Mouse (Mus musculus) erythroid progenitor cell, adult 5-6 weeks (primary cell): ENCODE data around the gene Gm648. TPM values are rescaled to one million over a fixed set of nuclear protein-coding genes. Genes with fewer than 3 reads are reported as not detected.
"Not testable (repeated sequence)": the region's sequence is repeated elsewhere in the genome, so short reads cannot be mapped to it uniquely, and the experiment has no call there.

ENCODE experiments used
- ATAC-seq: replicated peaks from 2 replicates; pipeline ENCODE4 v1.8.0; 2016; ENCODE audit warnings: moderate number of reproducible peaks, mild to moderate bottlenecking, moderate TSS enrichment, inconsistent platforms; ENCODE audit not compliant: poor library complexity, low FRiP score, severe bottlenecking
- total RNA-seq, 2 experiments: library from RNA; stranded (forward) in 1 of 2; stranded (reverse) in 1 of 2; fragments of 150-400 nt in 1 of 2; fragments of 186-747, 209-891 nt in 1 of 2; gene quantifications; 2 replicates each; pipeline versions ENCODE4 v1.2.3 to v1.2.4; 2015 to 2017; ENCODE audit warnings: low replicate concordance in 2 of 2

Gm648 gene
- total RNA-seq (2015; ENCODE audit: low replicate concordance) (not detected in 2 replicates), total RNA-seq (2017; ENCODE audit: low replicate concordance) (not detected in 2 replicates)

DNA sequence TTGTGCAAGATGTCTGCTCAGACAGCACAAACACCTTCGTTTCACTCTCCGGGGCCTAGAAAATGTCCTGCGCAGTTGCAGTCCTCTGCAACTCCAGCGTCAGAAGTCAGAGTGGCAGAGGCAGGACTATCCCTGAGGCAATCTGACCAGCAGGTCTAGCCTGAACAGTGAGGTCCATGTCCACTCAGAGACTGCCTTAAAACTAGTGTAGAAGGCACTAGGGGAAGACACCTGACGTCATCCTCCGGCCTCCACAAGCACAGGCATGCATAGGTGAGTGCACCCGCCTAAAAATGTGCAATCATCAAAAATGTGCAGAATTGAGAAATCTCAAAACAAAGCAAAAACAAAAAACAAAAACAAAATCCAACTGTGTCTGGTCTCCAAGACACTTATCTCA, at the start of gene Gm648:
TSS of gene Gm648 (minus strand) at position 101 of the 400 bp plus-strand sequence.
- ATAC-seq, result no peak

DNA sequence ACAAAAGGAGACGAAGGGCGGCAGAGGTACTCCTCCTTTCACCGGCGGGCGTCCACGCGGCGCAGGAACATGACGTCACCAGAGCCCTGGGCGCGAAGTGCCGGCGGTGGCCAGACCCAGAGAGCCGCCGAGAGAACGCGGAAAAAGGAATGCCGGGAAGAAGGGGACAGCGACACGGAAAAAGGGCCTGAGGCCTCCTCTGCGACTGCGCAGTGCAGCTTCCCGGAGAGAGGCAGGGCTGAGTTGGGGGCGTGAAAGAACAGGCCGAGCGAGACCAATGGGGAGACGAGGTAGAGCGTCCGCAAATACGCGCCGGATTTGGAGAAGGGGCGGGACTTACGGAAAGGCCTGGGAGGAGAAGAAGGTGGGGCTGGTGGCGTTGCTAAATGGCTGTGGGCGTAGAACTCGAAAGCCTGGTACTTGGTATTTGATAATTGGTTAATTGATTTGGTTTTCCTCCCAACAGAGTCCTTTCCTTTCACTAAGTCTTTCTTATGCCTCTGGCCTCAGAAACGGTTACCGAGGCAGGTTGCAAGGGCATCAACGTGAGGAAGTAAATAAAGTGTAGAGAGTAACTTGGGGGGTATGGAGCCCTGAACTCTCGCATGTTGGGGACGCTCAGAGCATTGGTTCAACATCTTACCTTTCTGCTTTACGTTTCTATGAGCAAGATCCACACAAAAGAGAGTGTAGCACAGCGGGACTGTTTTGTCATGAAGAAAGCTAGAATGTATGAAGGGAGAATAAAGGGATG, 48.7 kb upstream of the Gm648 start, which contains the start of gene Mmgt1:
TSS of gene Mmgt1 (minus strand) at position 183 of the 754 bp plus-strand sequence.
- peak; percentile 99 for ATAC-seq

DNA sequence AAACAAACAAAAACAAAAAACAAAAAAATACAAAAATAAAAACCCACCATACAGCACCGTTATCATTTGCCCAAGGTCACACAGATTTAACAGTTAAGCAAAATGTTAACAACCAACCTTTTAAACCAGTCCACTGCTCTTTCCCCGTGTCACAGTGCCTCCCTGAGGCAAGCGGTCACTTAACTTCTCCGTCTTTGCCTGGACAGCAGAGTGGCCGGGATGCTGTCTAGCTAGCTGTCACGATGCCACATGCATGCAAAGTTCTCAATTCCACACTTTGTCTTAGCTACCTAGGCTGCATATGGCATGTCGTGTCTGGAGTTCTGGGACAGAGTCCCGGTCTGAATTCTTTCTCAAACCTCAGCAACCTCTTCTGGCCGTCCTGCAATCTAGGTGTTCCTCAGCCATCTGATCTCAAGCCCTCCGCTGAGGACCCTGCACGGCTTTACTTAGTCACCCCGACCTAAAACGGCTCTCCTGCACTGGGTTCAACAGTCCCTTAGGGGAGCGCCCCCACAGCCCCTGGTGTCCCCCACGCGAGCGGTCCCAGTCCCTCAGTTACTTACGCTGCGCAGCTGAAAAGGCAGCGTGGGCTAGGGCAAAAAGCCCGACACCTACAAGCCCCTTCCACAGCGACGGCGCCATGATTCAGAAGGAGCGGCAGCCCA, 47.9 kb upstream of the Gm648 start:
- ATAC-seq, result peak; percentile 36; the same call in 1 of the 2 replicates

DNA sequence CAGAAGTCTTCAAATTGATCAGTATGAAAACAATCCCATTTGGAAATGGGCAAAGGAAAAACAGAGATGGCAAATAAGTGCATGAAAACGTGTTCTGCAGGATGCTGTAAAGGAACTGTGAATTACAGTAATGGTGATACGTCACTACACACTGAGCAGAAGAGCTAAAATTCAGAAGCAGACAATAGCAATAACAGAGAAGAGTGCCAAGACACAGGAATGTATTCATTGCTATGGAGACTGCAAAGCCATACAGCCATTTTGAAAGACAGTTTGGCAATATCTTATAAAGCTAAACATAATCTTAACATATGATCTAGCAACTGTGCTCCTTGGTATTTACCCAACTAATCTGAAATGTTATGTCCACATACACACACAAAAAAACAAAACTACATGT, 28.8 kb upstream of the Gm648 start:
- ATAC-seq, result no peak

DNA sequence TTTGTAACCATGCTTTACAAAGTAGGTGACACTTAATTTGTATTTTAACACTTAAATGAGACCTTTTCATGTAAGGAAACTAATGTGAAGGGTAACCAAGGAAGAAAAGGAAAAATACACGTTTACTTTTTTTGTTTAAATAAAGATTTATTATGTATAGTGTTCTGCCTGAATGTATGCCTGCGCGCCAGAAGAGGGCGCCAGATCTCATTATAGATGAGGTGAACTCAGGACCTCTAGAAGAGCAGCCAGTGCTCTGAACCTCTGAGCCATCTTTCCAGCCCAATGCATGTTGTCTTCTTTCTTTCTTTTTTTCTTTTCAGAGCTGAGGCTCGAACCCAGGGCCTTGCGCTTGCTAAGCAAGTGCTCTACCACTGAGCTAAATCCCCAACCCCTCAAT, 23.1 kb upstream of the Gm648 start:
- no peak for ATAC-seq

DNA sequence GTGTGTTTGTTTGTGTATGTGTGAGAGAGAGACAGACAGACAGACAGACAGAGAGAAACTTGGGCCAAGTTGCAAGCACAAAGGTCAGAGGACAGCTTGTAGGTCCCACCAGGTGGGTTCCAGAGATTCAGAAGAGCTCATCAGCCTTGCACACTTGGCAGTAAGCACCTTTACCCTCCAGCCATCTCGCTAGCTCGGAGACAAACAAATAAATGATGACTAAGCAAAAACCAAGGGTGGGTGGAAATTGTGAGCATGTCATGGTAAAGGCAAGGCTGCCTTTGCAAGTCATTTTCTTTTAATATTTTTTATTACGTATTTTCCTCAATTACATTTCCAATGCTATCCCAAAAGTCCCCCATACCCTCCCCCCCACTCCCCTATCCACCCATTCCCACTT, 4.2 kb upstream of the Gm648 start:
- no peak for ATAC-seq

DNA sequence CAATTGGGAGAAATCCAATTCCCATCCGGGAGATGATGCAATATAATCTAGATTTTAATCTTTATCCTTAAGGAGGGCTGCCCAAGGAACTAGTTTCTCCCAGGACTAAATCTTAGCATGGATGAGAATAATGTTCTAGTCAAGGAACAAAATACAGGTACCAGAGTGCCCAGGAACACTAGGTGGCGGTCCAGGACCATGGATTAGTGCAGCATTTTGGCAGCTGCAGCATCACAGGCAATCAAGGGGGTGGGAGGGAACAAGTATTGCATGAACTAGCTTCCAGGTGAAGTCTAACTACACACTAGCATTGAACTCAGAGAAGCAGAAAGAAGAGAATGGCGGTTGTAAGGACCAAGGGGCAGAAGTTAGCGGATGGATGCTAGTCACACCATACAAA, 12.2 kb downstream of the Gm648 start:
- ATAC-seq, result no peak

DNA sequence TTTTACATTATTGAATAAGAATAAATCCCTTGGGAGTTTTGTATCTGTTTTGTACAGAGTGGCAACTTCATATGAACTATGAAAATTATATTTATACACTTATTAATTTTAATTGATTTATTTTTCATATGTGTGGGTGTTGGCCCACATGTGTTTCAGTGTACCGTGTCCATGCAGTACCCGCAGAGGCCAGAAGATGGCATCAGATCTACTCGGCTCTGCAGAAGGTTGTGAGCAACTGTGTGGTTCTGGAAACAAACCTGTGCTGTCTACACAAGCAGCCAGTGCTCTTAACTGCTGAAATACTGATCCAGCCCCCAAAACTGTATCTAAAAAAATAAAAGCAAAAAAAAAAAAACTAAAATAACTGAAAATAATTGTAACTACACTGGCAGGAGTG, 18.1 kb downstream of the Gm648 start:
- no peak for ATAC-seq

DNA sequence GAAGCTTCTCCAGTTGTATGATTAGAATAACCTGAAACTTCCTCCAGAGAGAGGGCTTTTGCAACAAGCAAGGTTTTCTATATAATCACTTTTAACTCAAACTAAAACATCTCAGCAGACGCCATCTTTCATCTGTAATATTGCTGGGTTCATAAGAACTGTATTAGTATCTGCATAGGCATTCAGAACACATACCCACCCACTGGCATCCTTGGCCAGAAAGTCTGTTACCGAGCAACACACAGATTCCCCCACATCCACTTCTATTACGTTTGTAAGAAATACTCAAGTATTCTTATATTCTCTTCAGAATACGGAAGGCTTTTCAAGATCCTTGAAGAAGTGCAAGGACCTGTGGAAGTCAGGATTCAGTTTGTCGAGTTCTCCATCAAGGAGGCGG, 25.0 kb downstream of the Gm648 start, which contains the start of gene Gm10477:
TSS of gene Gm10477 (plus strand) at position 301 of the 400 bp plus-strand sequence.
- not testable (repeated sequence) for ATAC-seq

DNA sequence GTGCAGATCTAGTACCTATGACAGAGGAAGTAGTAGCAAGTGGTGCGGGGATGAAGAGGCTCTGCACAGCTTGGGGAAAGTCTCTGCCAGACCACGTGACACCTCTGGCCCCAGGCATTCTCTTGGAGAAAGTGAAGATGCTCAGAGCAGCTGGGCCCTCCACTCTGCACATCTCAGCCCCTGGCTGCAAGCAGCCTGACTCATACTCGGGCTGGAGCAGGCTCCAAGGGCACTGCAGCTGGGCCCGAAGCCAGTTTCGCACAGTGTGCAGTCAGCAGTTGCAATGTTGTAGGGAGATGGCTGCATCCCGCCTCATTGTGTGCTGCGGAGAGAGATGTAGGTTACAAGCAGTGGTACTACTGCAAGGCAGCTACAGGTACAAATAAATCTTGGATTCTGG, 52.2 kb downstream of the Gm648 start:
- ATAC-seq, result no peak

Other genes with a start within 250 kb of the Gm648 start
- gene Zfp449, start 203.2 kb downstream of the Gm648 start, total RNA-seq (2015; ENCODE audit: low replicate concordance), result 1.3 TPM in 1 of 2 replicates, not detected in the other
- 0.08 and 0.39 TPM in 2 replicates for gene Zfp449, start 203.2 kb downstream of the Gm648 start, total RNA-seq (2017; ENCODE audit: low replicate concordance)
- not detected in 2 replicates for gene Smim10l2a, start 175.0 kb downstream of the Gm648 start, total RNA-seq (2015; ENCODE audit: low replicate concordance)
- gene Smim10l2a, start 175.0 kb downstream of the Gm648 start, total RNA-seq (2017; ENCODE audit: low replicate concordance), result not detected in 2 replicates
- gene Gm2174, start 101.6 kb downstream of the Gm648 start, total RNA-seq (2015; ENCODE audit: low replicate concordance), result not detected in 2 replicates
- 2.3 and 23.6 TPM in 2 replicates for gene Gm2174, start 101.6 kb downstream of the Gm648 start, total RNA-seq (2017; ENCODE audit: low replicate concordance)
- gene Ints6l, start 94.7 kb downstream of the Gm648 start, total RNA-seq (2015; ENCODE audit: low replicate concordance), result 223 and 328 TPM in 2 replicates
- gene Ints6l, start 94.7 kb downstream of the Gm648 start, total RNA-seq (2017; ENCODE audit: low replicate concordance), result 124 and 128 TPM in 2 replicates
- gene Gm10477, start 24.9 kb downstream of the Gm648 start, total RNA-seq (2015; ENCODE audit: low replicate concordance), result not detected in 2 replicates
- not detected in 2 replicates for gene Gm10477, start 24.9 kb downstream of the Gm648 start, total RNA-seq (2017; ENCODE audit: low replicate concordance)
- gene Mmgt1, start 48.5 kb upstream of the Gm648 start, total RNA-seq (2015; ENCODE audit: low replicate concordance), result 8.4 and 11.9 TPM in 2 replicates
- 6.3 and 7.6 TPM in 2 replicates for gene Mmgt1, start 48.5 kb upstream of the Gm648 start, total RNA-seq (2017; ENCODE audit: low replicate concordance)
- gene Slc9a6, start 60.2 kb upstream of the Gm648 start, total RNA-seq (2015; ENCODE audit: low replicate concordance), result 2.5 and 4.2 TPM in 2 replicates
- 3.3 and 5.3 TPM in 2 replicates for gene Slc9a6, start 60.2 kb upstream of the Gm648 start, total RNA-seq (2017; ENCODE audit: low replicate concordance)
- 4.2 TPM in 1 of 2 replicates, not detected in the other for gene Fhl1, start 182.2 kb upstream of the Gm648 start, total RNA-seq (2015; ENCODE audit: low replicate concordance)
- gene Fhl1, start 182.2 kb upstream of the Gm648 start, total RNA-seq (2017; ENCODE audit: low replicate concordance), result 1.5 TPM in 1 of 2 replicates, not detected in the other